Mouse (Mus musculus) hindbrain, embryonic 11.5 days (tissue): ENCODE measurements at regions not wholly inside any gene's neighbourhood (a gene's known extent, or its start where the extent isn't known, plus 50 kb on each side); places are given as distances from the start of the nearest gene placed in this dataset.

Source experiments
- ATAC-seq: fragments of 200-750 bp; cut with Nextera tagmentation; 2 replicates; pipeline ENCODE4 v1.8.0; 2017; ENCODE audit warnings: mild to moderate bottlenecking, moderate TSS enrichment, moderate library complexity; ENCODE audit not compliant: low FRiP score
- DNase-seq: peaks from one replicate; pipeline ENCODE4 v3.0.0-alpha.2; 2015; ENCODE audit warnings: low spot score
- H3K27ac ChIP-seq: fragments of 300-500 bp; sonication (generic); 2 replicates; pipeline ENCODE4 v1.5.1; 2014; ENCODE audit warnings: mild to moderate bottlenecking, low read depth, low read length
- H3K27me3 ChIP-seq: fragments of 300-500 bp; sonication (generic); 2 replicates; pipeline ENCODE4 v1.6.1; 2014; ENCODE audit warnings: mild to moderate bottlenecking, low read length, moderate library complexity, mixed read lengths; ENCODE audit not compliant: control insufficient read depth, insufficient read depth
- H3K36me3 ChIP-seq: fragments of 300-500 bp; sonication (generic); 2 replicates; pipeline ENCODE4 v1.6.1; 2014; ENCODE audit warnings: mild to moderate bottlenecking, low read length, moderate library complexity, mixed read lengths; ENCODE audit not compliant: control insufficient read depth, insufficient read depth
- H3K4me1 ChIP-seq: fragments of 300-500 bp; sonication (generic); replicated peaks from 2 replicates; pipeline ENCODE4 v1.6.1; 2014; ENCODE audit warnings: low read length, mixed read lengths; ENCODE audit not compliant: control insufficient read depth, insufficient read depth
- H3K4me2 ChIP-seq: fragments of 300-500 bp; sonication (generic); replicated peaks from 2 replicates; pipeline ENCODE4 v1.6.1; 2014; ENCODE audit warnings: mild to moderate bottlenecking, low read depth, low read length
- H3K4me3 ChIP-seq: fragments of 300-500 bp; sonication (generic); 2 replicates; pipeline ENCODE4 v1.5.1; 2014; ENCODE audit warnings: low read depth, low read length
- H3K9ac ChIP-seq: fragments of 300-500 bp; sonication (generic); 2 replicates; pipeline ENCODE4 v1.6.1; 2014; ENCODE audit warnings: low read depth, low read length
- H3K9me3 ChIP-seq: fragments of 300-500 bp; sonication (generic); 2 replicates; pipeline ENCODE4 v1.6.1; 2016; ENCODE audit warnings: low read length; ENCODE audit not compliant: control insufficient read depth
- WGBS: fragments of 180-500 bp; shearing (Covaris S2); extraction: QIAGEN DNeasy Blood & Tissue Kit; methylation state at CpG from one replicate; pipeline ENCODE4 v1.1.7; 2014; 5-methylcytosine and 5-hydroxymethylcytosine counted together

GRCm38 (mm10) chr2:105613243-105613642, 55.5 kb upstream of the Pax6 start:
- Histone ChIP-seq H3K27ac (no peak overlapping the region), H3K4me1 (peaks cover 7% of the 10 kb centered on the region; the same call in 1 of the 2 replicates), H3K4me3 (no peak overlapping the region), H3K9ac (no peak overlapping the region), H3K9me3 (no peaks in the 10 kb centered on the region), H3K36me3 (no peaks in the 10 kb centered on the region), H3K4me2 (no peak overlapping the region), H3K27me3 (peaks cover 3% of the 10 kb centered on the region; the same call in 1 of the 2 replicates)
- DNase-seq (no peak), ATAC-seq (no peak)
- 54% methylated on average over 6 of the region's 6 CpGs for WGBS

DNA sequence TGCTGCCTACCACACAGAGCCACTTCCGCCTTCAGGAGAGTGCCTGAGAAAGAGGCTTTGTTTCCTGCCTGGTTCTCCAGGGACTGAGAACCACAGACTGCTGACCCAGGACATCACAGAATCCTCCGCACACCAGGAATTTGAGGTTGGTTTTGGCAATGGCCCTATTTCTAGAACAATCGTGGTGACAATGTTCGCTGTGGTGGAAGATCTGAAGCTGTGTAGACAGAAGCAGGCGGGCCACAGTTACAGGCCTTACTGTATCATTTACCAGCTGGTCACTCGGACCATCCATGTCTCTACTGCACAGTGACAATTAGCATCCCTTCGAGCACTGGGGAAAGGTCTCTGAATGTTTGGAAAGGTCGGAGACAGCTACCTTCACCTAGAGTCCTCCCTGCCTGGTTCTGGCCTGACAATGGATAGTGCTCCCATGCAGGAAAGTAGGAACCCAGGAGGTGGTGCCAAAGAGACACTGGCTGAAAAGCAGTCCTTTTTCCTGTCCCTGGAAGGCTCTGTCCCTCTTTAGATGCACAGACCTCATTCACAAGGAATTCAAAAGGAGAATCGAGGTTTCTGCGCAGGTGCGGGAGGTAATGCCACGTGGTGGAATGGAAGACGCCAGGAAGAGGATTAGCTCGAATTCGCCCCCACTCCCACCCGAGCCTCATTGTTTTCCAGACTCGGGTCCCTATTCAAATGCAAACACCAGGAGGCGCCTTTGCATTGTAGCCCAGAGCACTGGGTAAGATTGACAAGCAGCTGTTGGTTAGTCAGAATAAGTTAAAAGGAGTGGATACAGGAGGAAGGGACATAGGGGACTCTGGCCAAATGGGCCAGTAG, 52.6 kb upstream of the Pax6 start:
- Histone ChIP-seq H3K4me1 (peaks cover 7% of the 10 kb centered on the region; the same call in 1 of the 2 replicates), H3K36me3 (no peaks in the 10 kb centered on the region), H3K9ac (0 out of 2 replicates have a peak overlapping the region, but pooled peaks have one; percentile 28), H3K9me3 (no peaks in the 10 kb centered on the region), H3K27me3 (no peaks in the 10 kb centered on the region), H3K4me2 (peak overlapping the region; percentile 28), H3K4me3 (no peak overlapping the region; the same call in 1 of the 2 replicates), H3K27ac (peak overlapping the region; percentile 24; the same call in 1 of the 2 replicates)
- ATAC-seq, result peak; percentile 58
- WGBS, result 24% methylated on average over 18 of the region's 18 CpGs
- DNase-seq, result peak; percentile 76
